Mouse (Mus musculus): ENCODE results near the gene Ccsap. TPM values are rescaled to one million over a fixed set of nuclear protein-coding genes. Genes with fewer than 3 reads are reported as not detected.

The Ccsap gene
- polyA plus RNA-seq, 1 experiment from 2014 or later = 7.4 TPM

Other genes with a start within 250 kb of the Ccsap start
- gene Rhou, start 206.3 kb downstream of the Ccsap start, polyA plus RNA-seq (2016; fragmentation: Nextera tagmentation; extraction: Ambion mirVana) = 9.1 and 10.0 TPM in 2 replicates
- 50.3 and 55.9 TPM in 2 replicates for gene Rab4a, start 54.2 kb downstream of the Ccsap start, polyA plus RNA-seq (2016; fragmentation: Nextera tagmentation; extraction: Ambion mirVana)
- gene Acta1, start 34.5 kb upstream of the Ccsap start, polyA plus RNA-seq (2016; fragmentation: Nextera tagmentation; extraction: Ambion mirVana) = 53.1 and 82.4 TPM in 2 replicates
- 45.3 and 52.0 TPM in 2 replicates for gene Nup133, start 89.1 kb upstream of the Ccsap start, polyA plus RNA-seq (2016; fragmentation: Nextera tagmentation; extraction: Ambion mirVana)
- 21.7 and 22.0 TPM in 2 replicates for gene Abcb10, start 122.9 kb upstream of the Ccsap start, polyA plus RNA-seq (2016; fragmentation: Nextera tagmentation; extraction: Ambion mirVana)
- gene Taf5l, start 161.2 kb upstream of the Ccsap start, polyA plus RNA-seq (2016; fragmentation: Nextera tagmentation; extraction: Ambion mirVana) = 46.3 and 47.5 TPM in 2 replicates
- 5.2 and 6.1 TPM in 2 replicates for gene Urb2, start 161.3 kb upstream of the Ccsap start, polyA plus RNA-seq (2016; fragmentation: Nextera tagmentation; extraction: Ambion mirVana)